Mouse (Mus musculus) urinary bladder, postnatal 25 days (tissue): ENCODE measurements around the gene Abhd2.
A peak's percentile ranks its signal among the peaks of the same experiment; 100 is the strongest.

Source experiments
- DNase-seq: peaks from one replicate; pipeline ENCODE4 v3.0.0; 2022; ENCODE audit warnings: low spot score

Gene Abhd2

DNA sequence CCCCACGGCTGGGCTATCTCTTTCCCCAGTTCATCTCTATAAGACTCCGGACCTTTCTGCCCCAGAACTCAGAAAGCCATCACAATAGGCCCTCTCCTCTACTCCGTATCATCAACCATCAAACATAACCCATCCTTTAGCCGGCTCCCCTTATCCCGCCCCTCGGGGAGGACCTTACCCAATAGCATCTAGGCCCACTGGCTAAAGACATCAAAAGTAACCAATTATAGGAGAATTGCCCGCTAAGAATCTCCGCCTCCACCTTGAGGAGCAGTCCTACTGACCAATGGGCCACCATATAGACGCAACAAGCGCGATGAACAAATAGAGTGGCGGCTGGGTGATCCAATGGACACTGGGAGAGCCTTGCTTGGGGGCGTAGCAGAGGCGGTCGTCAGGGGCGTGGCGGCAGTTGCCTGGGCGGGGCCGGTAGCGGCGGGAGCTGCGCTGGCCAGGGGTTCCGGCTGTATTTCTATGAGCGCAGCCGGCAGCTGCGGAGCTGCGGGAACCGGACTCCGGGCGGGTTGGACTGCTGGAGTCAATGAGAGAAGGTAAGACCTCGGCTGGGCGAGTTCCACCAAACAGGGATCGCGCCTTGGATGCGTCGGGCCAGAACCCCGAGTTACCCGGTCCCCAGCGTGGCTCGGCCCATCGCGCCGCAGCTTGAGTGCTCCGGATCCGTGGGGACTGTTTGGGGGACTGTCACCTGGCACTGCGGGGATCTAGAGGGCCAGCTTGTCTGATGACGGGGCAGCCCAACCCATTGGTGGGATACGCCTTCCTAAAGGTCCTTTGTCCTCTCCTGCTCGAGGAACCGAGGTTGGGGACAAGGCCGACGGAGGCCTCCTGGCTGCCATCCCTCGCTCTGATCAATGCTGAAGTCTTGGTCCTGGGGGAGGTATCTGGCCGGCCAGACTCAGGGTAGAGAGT is at the start of gene Abhd2:
Abhd2 (plus strand) TSS at position 411 of the 930 bp plus-strand sequence.
- peak; percentile 100 for DNase-seq

- no peak for DNase-seq
Measured at GRCm38 (mm10) chr7:79225477-79225876, 47.5 kb upstream of the Abhd2 start.

DNA sequence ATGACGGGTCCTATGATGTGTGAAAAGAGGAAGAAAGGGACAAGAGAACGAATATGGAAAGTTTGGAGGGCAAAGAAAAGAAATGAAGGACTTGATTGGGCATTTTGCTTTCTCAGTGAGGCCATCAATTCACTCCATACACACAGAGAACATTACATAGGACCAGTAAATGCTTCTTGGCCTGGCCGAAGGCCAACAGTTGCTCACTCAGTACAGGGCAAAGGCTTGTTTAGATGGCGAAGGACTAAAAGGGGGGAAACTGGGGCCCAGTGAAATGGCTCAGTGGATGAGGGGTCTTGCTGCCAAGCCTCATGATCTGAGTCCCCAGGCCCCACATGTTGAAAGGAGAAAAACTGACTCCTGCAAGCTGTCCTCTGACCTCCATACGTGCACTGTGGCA is 46.8 kb upstream of the Abhd2 start:
- DNase-seq, result no peak

GRCm38 (mm10) chr7:79226834-79227486 is 46.0 kb upstream of the Abhd2 start:
- no peak for DNase-seq

DNA sequence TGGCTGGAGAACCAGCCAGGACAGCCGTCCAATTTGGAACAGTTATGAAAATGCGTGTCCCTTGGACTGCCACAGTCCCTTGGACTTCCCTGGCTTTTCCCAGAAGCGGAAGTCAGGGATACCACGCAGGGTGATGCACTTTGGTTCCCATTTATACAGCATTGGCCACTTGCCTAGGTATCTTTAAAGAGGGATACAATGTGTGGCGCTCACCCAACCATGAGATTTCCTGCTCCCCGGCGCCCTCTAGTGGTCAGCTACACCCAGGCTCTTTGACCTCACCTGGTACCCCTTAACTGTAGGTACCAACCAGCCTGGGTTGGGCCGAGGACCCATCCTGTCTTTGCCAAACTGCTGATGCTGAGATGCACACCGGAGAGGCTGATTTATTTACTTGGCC is 44.5 kb upstream of the Abhd2 start:
- peak; percentile 86 for DNase-seq

GRCm38 (mm10) chr7:79231577-79231976 is 41.4 kb upstream of the Abhd2 start:
- DNase-seq, result no peak

GRCm38 (mm10) chr7:79232048-79232447 is 41.0 kb upstream of the Abhd2 start:
- DNase-seq, result no peak

DNA sequence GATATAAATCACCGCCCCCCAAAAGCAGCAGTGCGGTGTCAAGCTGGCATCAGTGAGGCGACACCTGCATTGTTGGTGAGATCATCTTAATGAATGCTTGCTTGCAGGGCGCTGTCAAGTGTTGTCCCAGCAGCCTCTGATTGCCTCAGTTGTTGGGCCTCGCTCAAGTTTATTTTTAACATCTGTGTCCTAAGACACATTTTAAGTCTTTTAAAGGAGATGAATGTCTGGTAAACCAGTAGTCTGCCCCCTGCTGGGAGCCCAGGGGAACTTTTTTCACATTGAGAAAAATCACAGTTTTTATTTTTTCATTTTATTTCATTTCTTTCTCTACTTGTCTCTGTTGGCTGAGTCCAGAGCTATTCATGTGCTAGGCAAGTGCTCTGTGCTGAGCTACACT is 34.3 kb upstream of the Abhd2 start:
- DNase-seq, result peak; percentile 22

DNA sequence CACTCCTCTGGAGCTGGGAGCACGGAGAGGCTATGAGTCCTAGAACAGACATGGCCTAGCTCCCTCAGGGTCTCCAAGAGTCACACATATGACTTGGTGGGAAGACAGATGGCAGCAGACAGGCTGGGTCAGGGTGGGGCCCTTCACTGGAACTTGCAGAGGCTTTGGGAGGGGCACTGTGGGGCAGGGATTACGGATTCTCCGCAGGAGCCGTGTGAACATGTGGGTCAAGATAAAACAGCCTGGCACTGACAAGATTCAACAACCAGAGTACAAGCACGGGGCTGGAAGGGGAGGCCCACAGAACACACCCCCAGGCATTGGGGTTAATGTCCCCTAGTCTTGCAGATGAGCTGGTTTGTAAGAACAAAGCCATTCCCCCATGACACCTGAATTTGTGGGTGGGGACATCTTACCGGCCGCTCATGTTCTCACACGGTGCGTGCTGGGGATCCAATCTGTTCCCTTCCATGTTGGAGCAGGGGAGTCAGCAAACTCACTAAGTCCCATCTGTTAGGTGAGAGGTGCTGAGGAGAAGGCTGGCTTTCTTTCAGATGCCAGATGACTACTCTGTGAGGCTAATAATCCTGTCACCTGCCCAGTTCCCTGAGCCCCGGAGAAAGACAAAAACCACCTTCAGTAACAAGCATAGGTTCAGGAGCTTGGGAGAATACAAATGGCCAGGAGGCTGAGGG is 30.9 kb upstream of the Abhd2 start:
- DNase-seq, result no peak

DNA sequence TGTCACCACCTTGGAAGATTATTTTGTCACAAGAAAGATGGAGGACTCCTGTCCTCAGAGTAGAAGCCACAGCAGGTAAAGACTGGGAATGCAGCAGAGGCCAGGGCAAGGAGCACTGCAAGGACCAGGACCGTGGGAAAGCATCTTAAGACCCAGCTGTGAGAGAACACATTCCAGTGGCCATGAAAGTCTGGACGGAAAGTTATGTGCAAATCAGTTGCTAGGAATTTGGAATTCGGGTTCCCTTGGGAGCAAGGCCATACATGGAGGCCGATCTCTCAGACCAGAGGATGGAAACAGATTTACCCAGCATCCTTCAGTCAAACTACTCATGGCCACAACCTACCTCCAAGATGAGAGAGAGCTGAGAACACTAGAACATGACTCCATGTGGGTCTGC is 29.8 kb upstream of the Abhd2 start:
- DNase-seq, result no peak

DNA sequence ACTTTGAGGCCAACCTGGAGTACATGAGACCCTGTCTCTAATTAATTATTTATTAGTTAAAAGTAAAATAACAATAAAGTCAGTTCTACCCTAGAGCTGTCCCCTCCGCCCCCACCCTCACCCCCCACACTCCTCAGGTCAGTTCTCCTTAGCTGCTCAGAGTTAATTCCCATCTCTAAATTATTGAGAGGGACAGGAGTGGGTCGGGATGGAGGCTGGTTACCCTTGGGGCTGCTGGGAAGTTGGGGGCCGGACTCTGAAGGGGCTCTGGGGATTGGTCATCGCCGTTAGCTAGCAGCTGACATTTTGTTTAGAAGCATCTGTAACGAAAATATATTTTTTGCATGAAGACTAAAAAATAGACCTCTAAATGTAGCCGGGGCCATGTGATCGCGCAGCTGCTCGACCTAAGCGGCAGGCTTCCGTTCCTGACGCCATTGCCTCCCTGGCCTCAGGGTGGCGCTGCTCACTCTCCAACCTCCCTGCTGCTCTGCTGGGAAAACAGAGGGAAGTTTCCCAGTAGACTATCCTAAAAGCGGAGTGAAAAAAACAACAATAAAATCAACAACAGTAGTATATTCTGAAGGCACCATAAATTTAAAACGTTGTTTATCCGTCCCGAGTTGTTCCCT is 26.8 kb upstream of the Abhd2 start:
- peak; percentile 74 for DNase-seq

- no peak for DNase-seq
Measured at GRCm38 (mm10) chr7:79247408-79247807, 25.6 kb upstream of the Abhd2 start.

DNA sequence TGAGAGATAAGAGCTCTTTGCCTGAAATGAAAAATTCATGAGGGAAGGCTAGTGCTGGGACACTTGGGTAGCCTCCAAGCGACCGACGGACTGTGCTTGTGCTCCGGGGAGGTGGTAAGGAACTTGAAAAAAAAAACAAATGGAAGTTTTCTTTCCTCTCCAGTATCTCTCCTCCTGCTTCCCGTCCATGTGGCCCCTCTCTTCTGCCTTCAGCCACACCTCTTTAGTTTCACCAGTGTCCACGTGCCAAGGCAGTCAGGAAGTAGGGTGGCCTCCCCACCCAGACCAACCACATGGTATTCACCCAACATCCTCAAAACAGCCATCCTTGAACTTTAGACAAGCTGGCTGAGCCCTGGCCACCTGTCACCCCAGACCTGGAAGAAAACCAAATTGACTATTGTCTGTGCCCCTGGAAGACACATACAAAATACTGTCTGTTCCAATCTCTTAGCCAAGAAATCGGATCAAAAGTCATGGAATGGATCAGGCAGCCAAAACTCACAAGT is 25.1 kb upstream of the Abhd2 start:
- DNase-seq, result no peak

DNA sequence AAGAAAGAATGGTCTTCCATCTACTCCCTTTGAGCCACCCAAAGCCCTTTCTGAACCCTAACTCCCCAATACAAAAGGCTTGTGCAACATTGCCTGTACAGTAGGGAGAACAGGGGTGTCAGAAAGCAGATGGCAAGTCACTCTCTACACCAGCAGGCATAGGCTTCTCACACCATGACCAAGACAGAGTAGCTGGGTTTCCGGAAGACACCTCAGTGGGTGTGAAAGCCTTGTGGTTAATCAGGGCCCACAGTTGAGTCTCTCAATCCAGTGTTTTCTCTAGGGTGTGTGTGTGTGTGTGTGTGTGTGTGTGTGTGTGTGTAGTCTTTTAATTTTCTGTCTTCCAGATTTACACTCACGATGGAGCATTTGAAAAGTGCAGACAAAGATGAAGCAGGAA is 23.4 kb upstream of the Abhd2 start:
- no peak for DNase-seq

DNA sequence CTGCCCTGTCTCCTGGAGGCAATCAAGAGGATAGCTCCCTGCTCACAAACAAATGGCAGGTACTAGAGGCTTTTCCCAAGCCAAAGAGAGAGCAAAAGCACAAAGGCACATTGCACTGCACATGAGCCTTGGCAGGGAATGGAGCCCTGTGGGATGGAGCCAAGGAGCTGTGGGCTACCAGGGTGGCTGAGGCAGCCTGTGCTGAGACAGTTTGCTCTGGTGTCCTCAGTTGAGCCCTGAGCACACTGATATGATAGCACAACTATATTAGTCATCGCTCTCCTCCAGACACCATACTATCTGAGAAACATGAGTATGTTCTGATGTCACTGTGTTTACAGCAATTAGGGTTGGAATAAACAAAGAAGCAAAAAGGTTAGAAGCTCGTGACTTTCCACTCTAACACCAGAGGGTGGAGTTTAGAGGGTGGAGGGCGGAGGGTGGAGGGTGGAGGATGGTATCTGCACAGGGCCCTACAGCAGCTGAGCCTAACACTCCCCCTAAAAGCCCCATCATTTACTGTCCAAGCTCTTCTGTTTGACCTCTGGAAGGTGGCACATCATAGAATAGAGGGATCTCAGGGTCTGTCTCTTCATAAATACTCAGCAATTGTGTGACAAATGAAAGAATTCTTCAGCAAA is 18.6 kb upstream of the Abhd2 start:
- no peak for DNase-seq

GRCm38 (mm10) chr7:79255350-79255749 is 17.6 kb upstream of the Abhd2 start:
- no peak for DNase-seq

GRCm38 (mm10) chr7:79255752-79256151 is 17.2 kb upstream of the Abhd2 start:
- no peak for DNase-seq

GRCm38 (mm10) chr7:79256716-79257115 is 16.3 kb upstream of the Abhd2 start:
- no peak for DNase-seq

DNA sequence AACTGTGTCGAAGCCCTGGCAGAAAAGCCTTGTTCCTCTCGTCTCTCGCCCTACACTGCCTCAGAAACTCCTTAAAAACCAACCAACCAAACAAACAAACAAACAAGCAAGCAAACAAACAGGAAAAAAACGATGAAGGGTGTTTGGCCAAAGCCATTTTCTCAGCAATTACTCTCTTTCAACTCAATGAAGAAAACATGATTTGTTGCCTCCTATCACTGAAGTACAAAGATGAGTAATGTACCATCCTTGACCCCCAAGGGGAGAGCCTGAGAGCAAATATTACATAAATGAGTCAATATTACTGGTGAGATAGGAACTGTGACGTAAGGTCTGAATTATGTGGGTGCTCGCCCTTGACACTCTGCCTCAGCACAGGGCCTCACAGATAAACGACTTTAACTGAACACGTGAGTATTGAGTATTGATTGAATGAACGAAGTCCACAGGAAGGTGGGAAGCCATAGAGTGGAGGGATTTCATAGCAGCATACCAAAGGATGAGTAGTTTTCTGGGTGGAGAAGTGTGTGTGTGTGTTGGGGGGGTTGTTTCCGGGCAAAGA is 13.9 kb upstream of the Abhd2 start:
- no peak for DNase-seq

DNA sequence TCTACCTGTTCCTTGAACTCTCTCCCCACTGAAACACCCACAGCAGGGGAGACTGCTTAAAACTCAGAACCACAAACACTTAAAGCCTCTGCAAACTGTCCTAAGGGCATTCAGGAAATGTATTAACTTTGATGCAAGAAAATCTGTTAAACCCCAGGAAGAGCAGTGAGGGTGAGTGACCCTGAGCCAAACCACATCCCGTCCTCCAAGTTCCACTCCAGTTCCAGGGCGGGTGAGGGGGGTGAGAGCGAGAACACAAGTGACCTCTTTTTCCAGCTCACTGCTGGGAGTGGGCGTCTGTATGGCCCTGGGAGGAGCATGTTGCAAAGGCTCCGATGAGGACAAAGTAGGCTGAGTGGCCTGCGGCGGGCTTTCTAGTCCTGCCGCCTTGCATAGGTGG is 10.5 kb upstream of the Abhd2 start:
- no peak for DNase-seq

GRCm38 (mm10) chr7:79263776-79264175 is 9.2 kb upstream of the Abhd2 start:
- no peak for DNase-seq
